Mouse (Mus musculus) brain, embryonic 14.5 days (tissue): ENCODE results near the gene Npy. TPM values are rescaled to one million over a fixed set of nuclear protein-coding genes. Genes with fewer than 3 reads are reported as not detected.
A peak's percentile ranks its signal among the peaks of the same experiment; 100 is the strongest.

Experiments used
- DNase-seq: peaks from one replicate; pipeline ENCODE4 v3.0.0-alpha.2; 2011; ENCODE audit warnings: low read depth
- CTCF ChIP-seq: fragments of 200-500 bp; IDR thresholded peaks from 2 replicates; pipeline ENCODE4 v1.5.1; 2012; ENCODE audit warnings: inconsistent platforms, mild to moderate bottlenecking, moderate library complexity, borderline replicate concordance; ENCODE audit not compliant: insufficient read depth, insufficient read length; ENCODE audit errors: extremely low read depth
- POLR2A ChIP-seq: fragments of 200-500 bp; IDR thresholded peaks from 2 replicates; pipeline ENCODE4 v1.6.1; 2012; ENCODE audit warnings: mild to moderate bottlenecking, inconsistent platforms, borderline replicate concordance; ENCODE audit not compliant: poor library complexity, insufficient read depth, insufficient read length, severe bottlenecking; ENCODE audit errors: extremely low read depth
- polyA plus RNA-seq: library from polyadenylated mRNA; depleted of rRNA; stranded (reverse); fragments of >200 nt; gene quantifications from 2 replicates; pipeline ENCODE4 v1.2.3, GENCODE M21; 2012; rRNA removed

Gene Npy
- polyA plus RNA-seq: 87.1 and 88.4 TPM in 2 replicates

DNA sequence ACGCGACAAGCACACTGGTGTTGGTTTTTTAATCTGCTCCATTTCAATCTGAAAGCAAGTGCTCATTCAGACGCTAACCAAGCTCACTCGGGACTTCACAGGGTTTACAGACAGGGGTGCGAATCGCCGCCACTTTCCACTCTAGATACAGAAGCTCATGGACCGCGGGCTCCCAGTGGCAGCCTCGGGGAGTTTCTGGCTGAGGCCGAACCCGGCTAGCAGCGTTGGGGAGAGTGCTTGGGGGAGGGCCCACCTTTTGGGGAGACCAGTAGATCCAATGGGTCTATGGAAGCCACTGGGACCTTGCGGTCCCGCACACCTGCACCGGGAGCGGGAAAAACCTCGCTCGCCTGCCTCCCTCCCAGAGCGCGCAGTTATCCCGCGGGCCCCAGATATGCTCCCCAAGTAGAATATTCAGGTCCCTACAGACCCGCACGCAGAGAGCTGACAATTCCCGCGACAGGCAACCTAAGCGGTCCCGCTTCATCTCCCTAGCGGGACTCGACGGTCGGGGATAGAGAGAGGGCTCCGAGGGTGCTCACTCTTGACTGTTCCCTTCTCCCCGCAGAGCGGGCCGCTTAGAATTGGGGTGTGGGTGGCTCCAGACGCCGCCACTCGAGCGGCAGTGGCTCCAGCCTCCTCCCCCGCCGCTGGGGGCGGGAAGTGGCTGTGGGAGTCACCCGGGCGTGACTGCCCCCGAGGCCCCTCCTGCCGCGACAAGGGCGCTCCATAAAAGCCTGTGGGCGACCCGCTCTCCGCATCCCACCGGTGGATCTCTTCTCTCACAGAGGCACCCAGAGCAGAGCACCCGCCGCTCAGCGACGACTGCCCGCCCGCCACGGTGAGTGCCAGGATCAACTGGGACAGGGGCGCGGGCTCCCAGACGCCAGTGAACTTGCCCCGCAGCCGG lies at the start of gene Npy:
Gene Npy (plus strand): TSS at position 750 of the 910 bp plus-strand sequence.
- no peak for TF ChIP-seq CTCF
- peak; percentile 62 for DNase-seq

GRCm38 (mm10) chr6:49775006-49775405 lies 47.5 kb upstream of the Npy start:
- peak; percentile 60 for DNase-seq
- no peak for TF ChIP-seq CTCF
- TF ChIP-seq POLR2A: no peak

DNA sequence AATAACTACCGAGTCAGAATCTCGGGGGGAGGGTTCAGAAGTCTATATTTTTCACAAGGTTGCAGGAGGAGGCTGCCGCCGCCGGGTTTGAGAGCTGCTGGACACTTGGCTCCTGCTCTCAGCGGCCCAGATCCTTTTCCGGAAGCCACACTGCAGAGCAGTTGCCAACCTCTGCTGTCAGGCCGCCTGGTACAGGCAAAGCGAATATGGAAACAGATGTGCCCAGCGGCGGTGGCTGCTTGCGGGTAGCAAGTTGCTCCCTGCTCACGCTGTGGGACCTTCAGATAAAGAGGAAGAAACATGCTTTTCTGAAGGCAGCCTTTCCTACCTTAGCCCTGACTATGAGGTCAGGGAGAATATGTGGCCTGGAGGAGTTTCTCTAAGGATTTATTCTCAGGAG lies 44.4 kb upstream of the Npy start:
- TF ChIP-seq POLR2A: no peak
- TF ChIP-seq CTCF: no peak
- DNase-seq: peak; percentile 67

DNA sequence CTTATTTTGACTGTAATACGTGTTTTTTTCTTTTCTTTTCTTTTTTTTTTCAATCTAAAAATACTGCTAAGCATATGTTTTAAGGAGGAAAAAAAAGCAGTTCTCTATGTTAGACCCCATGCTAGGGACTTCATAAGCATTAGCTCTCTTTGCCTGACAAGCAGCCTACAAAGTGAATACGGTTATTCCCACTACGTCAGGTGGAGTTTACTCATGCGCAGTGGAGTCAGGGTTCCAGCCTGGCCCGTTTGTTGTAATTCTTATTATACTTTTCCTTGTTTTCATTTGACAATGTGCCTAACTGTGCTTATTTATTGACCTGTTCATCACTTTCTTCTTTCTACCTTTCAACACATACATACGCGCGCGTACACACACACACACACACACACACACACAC lies 43.8 kb upstream of the Npy start:
- DNase-seq: no peak
- no peak for TF ChIP-seq POLR2A
- TF ChIP-seq CTCF: no peak

- no peak for TF ChIP-seq POLR2A
- no peak for TF ChIP-seq CTCF
- DNase-seq: peak; percentile 75
Observed at GRCm38 (mm10) chr6:49779606-49780005, 42.9 kb upstream of the Npy start.

DNA sequence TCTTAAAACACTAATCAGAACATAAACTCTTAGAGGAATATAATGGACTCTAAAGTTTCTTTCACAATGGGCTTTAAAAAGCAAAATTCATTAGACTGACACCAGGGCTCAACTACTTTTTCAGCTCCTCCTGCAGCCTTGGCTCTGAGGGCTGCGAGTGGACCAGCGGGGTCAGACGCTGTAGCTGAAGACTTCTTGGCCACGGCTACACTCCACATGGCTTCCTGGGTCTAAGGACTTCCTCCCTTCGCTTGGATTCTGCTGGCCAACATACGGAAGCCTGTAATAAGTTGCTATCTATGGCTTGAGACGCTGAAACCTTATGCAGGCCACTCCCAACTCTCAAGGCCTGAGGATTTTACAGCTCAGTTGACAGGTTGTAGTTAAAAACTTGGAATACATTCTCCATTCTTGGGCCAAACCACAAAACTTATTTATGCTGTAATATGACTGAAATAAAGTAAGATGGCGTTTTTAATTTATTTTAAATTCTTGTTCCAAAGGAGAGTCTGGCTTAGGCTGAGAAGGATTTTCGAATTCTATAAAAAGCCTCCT lies 41.6 kb upstream of the Npy start:
- no peak for DNase-seq

GRCm38 (mm10) chr6:49781852-49782251 lies 40.7 kb upstream of the Npy start:
- TF ChIP-seq POLR2A: no peak
- TF ChIP-seq CTCF: no peak
- DNase-seq: no peak

More for the DNA sequence above, 41.6 kb upstream of the Npy start:
- TF ChIP-seq CTCF (no peak), POLR2A (no peak)

GRCm38 (mm10) chr6:49782679-49783078 lies 39.8 kb upstream of the Npy start:
- TF ChIP-seq POLR2A: no peak
- TF ChIP-seq CTCF: no peak
- no peak for DNase-seq

DNA sequence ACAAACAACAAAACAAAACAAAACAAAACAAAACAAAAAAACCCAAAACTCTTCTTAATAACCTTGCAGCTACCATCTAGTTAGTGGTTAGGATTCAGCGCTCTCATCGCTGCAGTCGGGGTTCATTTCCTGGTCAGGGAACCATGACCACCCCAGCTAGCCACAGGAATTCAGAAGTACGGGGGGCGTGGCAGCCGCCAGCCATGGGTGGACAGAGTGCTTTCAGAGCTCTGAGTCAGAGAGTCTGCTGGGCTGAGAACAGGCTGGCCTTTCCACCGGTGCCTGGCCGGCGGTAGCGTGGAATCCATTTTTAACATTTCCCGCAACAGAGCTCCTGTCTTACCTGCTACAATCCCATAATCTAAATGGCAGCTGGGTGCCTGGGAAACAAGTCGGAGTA lies 30.0 kb upstream of the Npy start:
- DNase-seq: no peak
- no peak for TF ChIP-seq POLR2A
- no peak for TF ChIP-seq CTCF

DNA sequence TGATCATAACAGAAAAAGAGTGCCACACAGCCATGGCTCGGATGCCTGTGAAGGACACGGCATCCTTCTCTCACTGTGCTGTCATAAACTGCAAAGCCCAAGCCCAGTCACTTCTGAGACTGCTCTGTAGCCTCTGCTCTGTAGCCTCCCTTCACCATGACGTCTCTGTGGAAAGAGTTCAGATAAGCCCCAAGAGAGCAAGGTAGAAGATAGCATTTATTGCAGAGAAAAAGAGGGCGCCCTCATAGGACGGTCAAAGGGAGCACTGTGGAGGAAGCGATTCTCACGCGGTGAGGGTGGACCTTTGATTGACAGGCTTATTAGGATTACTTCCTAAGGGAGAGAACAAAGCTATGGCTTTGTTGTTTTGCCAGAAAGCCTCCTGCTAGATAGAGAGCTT lies 18.4 kb upstream of the Npy start:
- TF ChIP-seq POLR2A: no peak
- DNase-seq: peak; percentile 17

GRCm38 (mm10) chr6:49808076-49808475 lies 14.4 kb upstream of the Npy start:
- TF ChIP-seq POLR2A (no peak), CTCF (no peak)
- peak; percentile 59 for DNase-seq

DNA sequence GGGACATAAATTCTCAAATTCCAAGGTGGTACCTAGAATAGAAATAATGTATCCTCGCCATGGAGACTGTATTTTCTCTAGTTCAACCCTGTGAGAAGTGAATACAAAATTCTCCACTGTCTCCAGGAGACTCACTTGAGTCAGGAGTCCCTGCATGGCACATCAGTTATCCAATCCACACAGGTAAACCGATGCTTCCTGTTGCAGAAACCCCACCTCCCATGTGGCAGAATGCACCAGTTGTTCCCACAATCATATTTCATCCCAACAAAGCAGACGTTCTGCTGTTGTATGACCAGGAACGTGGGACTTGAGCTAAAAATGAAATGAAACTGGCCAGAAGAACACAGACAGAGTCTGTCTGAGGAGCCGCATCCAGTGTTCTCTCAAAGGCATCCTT lies 5.3 kb upstream of the Npy start:
- no peak for DNase-seq
- no peak for TF ChIP-seq CTCF
- no peak for TF ChIP-seq POLR2A
